Mouse (Mus musculus) bone marrow, adult 2 months (tissue): ENCODE measurements around the gene Akap9.
"Not testable (repeated sequence)": the region's sequence is repeated elsewhere in the genome, so short reads cannot be mapped to it uniquely, and the experiment has no call there.

ENCODE experiments used
- CTCF ChIP-seq: fragments of 200-500 bp; IDR thresholded peaks from 2 replicates; pipeline ENCODE4 v1.5.1; 2011; ENCODE audit warnings: low read length, control low read depth; ENCODE audit not compliant: control insufficient read depth, insufficient read depth
- POLR2A ChIP-seq: fragments of 200-500 bp; IDR thresholded peaks from 2 replicates; pipeline ENCODE4 v1.6.1; 2011; ENCODE audit warnings: low read depth, mild to moderate bottlenecking, control low read depth, low read length, borderline replicate concordance; ENCODE audit not compliant: control insufficient read depth

- TF ChIP-seq POLR2A, CTCF: not testable (repeated sequence)
Measured at GRCm38 (mm10) chr5:3894294-3894619, 33.6 kb upstream of the Akap9 start.
